Mouse (Mus musculus) neural tube, embryonic 13.5 days (tissue): ENCODE data around the gene Cstb. TPM values are rescaled to one million over a fixed set of nuclear protein-coding genes. Genes with fewer than 3 reads are reported as not detected.
A peak's percentile ranks its signal among the peaks of the same experiment; 100 is the strongest.

ENCODE experiments used
- ATAC-seq: fragments of 200-750 bp; cut with Nextera tagmentation; 2 replicates; pipeline ENCODE4 v1.8.0; 2017; ENCODE audit warnings: low read depth, mild to moderate bottlenecking, moderate TSS enrichment, moderate library complexity
- H3K27ac ChIP-seq: fragments of 300-500 bp; sonication (generic); replicated peaks from 2 replicates; pipeline ENCODE4 v1.5.1; 2015; ENCODE audit warnings: moderate library complexity, mild to moderate bottlenecking, inconsistent platforms
- H3K27me3 ChIP-seq: fragments of 300-500 bp; sonication (generic); 2 replicates; pipeline ENCODE4 v1.6.1; 2015; ENCODE audit warnings: mild to moderate bottlenecking, inconsistent platforms
- H3K36me3 ChIP-seq: fragments of 300-500 bp; sonication (generic); 2 replicates; pipeline ENCODE4 v1.6.1; 2015; ENCODE audit warnings: mild to moderate bottlenecking, inconsistent platforms
- H3K4me1 ChIP-seq: fragments of 300-500 bp; sonication (generic); replicated peaks from 2 replicates; pipeline ENCODE4 v1.6.1; 2015; ENCODE audit warnings: inconsistent platforms
- H3K4me2 ChIP-seq: fragments of 300-500 bp; sonication (generic); 2 replicates; pipeline ENCODE4 v1.6.1; 2015; ENCODE audit warnings: inconsistent platforms, mild to moderate bottlenecking, moderate library complexity
- H3K4me3 ChIP-seq: fragments of 300-500 bp; sonication (generic); 2 replicates; pipeline ENCODE4 v1.5.1; 2015; ENCODE audit warnings: mild to moderate bottlenecking, inconsistent platforms
- H3K9ac ChIP-seq: fragments of 300-500 bp; sonication (generic); 2 replicates; pipeline ENCODE4 v1.6.1; 2015; ENCODE audit warnings: moderate library complexity, mild to moderate bottlenecking, inconsistent platforms
- H3K9me3 ChIP-seq: fragments of 300-500 bp; sonication (generic); 2 replicates; pipeline ENCODE4 v1.6.1; 2016; ENCODE audit warnings: inconsistent platforms
- WGBS: fragments of 180-500 bp; shearing (Covaris S2); methylation state at CpG from one replicate; pipeline ENCODE4 v1.1.7; 2015; 5-methylcytosine and 5-hydroxymethylcytosine counted together
- microRNA-seq: library from miRNA; unstranded; fragments of <30 nt; microRNA quantifications from one replicate; pipeline ENCODE4, GENCODE M21; 2016
- polyA plus RNA-seq: library from polyadenylated mRNA; unstranded; fragments of >200 nt; fragmentation: Nextera tagmentation; extraction: Ambion mirVana; gene quantifications from 2 replicates; pipeline ENCODE4 v1.2.1, GENCODE M21; 2015

Gene Cstb
- polyA plus RNA-seq, 1 experiment from 2014 or later, result 107 TPM

DNA sequence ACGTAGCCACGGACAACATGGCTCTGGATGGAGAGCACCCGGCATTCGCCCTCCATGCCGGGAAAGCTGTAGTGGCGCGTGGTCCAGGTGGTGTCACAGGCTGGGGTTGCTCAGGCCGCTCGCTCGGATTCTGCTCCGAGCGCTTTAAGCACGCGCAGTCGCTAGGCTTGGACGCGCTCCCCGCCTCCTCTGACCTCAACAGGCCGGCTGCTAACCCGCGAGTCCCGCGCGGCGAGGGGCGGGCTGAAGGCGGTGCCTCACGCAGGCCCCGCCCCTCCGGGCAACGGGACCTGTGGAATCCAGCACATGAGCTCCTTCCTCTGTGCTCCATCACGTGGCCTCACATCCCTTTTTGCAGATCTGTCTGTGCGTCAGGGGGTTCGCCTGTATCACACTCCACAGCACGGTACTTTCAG is 39.3 kb downstream of the Cstb start, which contains the start of gene Pdxk:
Gene Pdxk, minus strand, starts transcription at position 184 of the 416 bp plus-strand sequence.
- H3K9ac ChIP-seq, result peak within 1 kb of the TSS; percentile 82
- under 1% methylated on average over 35 of the region's 35 CpGs for WGBS
- H3K4me2 ChIP-seq, result peak within 1 kb of the TSS; percentile 100
- peak; percentile 89 for ATAC-seq
- no peaks in the 10 kb centered on the region for H3K36me3 ChIP-seq
- H3K27me3 ChIP-seq, result peaks cover 10% of the 10 kb centered on the region; the same call in 1 of the 2 replicates
- H3K4me1 ChIP-seq, result peaks cover 23% of the 10 kb centered on the region
- H3K4me3 ChIP-seq, result peak within 1 kb of the TSS; percentile 76
- peak within 1 kb of the TSS; percentile 54 for H3K27ac ChIP-seq
- H3K9me3 ChIP-seq, result no peaks in the 10 kb centered on the region

DNA sequence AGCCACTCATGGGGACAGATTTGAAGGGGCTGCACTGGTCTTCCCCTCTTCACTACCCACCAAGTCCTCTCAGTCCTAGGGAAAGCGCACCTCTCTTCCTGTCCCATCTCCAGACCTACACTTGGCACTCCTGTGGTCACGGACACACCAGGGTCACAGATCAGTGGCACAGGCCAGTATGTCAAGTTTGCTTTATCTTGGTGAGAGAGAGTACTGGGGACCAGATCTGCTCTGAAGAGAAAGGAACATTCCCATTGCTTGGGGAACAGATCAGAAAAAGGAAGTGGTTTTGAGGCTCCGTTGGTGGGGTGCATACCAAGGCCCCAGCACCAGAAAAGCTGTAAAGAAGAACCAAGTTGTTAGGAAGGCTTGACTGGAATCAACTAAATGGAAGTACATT is 40.0 kb downstream of the Cstb start:
- Histone ChIP-seq H3K4me2 (peak overlapping the region; percentile 100), H3K4me1 (peaks cover 20% of the 10 kb centered on the region), H3K4me3 (peak overlapping the region; percentile 76; the same call in 1 of the 2 replicates), H3K9me3 (no peaks in the 10 kb centered on the region), H3K36me3 (no peaks in the 10 kb centered on the region), H3K9ac (no peak overlapping the region), H3K27ac (no peak overlapping the region), H3K27me3 (peaks cover 10% of the 10 kb centered on the region; the same call in 1 of the 2 replicates)
- 0 out of 2 replicates have a peak, but pooled peaks have one; percentile 3 for ATAC-seq
- WGBS, result 82% methylated on average over 3 of the region's 3 CpGs

DNA sequence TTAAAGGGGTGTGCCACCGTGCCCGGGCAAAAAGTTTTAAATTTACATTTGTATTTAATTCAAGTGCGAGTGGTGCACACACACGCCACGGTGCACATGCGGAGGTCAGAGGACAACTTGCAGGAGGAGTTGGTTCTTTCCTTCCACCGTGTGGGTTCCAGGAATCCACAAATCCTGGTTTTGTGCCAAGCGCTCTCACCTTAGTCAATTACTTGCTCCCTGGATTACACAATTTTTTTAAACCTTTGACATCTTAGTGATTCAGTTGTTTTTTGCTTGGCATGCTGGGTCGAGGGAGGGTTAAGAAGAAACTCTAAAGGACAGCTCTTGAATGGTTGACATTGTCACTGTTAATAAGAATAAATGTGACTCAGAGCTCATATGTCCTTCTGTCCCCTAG is 41.2 kb downstream of the Cstb start:
- Histone ChIP-seq H3K9me3 (no peaks in the 10 kb centered on the region), H3K4me1 (peaks cover 28% of the 10 kb centered on the region), H3K4me3 (no peak overlapping the region), H3K27ac (no peak overlapping the region), H3K36me3 (no peaks in the 10 kb centered on the region), H3K4me2 (no peak overlapping the region), H3K27me3 (peaks cover 10% of the 10 kb centered on the region; the same call in 1 of the 2 replicates), H3K9ac (no peak overlapping the region)
- no peak for ATAC-seq
- WGBS, result 87% methylated on average over 9 of the region's 9 CpGs

DNA sequence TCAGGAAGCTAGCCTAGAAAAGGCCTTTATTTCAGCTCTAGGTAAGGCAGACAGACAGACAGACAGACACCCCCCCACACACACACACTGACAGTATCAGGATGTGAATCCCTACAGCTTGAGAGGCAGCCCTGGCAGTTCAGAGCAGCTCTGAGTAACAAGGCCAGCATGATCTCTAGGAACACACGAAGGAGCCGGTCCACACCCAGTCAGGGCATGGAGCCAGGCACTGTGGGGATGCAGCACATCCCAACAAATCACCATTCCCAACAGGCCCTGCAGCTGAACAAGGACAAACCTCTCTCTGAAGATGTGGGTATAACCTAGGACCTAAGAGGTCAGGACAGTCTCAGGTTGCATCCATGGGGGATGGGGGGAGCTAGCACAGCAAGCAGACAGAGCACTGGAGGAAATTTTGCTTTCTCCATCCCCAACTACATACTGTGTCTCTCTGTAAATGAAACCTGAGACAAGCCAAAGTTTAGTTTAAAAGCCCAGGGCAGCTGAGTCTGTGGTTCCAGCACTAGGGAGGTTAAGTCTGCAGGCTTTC is 42.4 kb downstream of the Cstb start:
- no peaks in the 10 kb centered on the region for H3K36me3 ChIP-seq
- 49% methylated on average over 2 of the region's 2 CpGs for WGBS
- no peak for ATAC-seq

DNA sequence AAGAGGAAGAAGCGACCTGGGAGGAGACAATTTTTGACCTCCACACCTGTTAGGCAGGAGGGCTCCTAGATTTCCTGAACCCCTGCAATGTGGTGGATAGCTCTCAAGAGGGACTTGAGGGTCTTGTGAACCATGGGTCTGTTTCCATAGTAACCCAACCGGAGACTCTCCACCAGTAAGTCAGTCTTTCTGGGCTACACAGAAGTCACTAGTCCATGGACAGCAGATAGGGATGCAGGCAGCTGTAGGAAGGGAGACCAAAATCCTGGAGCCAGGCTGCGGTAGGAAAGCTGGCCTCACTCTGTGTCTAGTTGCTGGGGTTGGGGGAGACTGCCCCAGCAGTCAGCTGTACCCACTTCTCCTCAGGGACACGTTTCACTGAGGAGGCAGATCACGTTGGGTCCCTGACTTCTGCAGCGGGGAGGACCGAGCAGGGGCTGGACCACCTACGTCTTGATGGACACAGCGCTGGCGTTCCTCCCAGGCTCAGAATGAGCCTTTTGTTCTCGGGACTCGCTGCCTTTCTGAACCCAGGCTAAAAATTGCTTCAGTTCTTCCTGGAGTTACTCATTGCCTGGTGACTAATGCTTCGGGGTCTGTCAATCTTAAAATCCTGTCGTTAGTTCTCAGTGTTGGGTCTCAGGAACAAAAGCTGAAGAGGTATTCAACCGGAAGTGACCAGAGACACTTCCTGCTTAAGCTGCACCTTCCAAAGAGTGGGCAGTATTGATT is 45.3 kb downstream of the Cstb start:
- Histone ChIP-seq H3K4me3 (no peak overlapping the region), H3K36me3 (no peaks in the 10 kb centered on the region), H3K9ac (peak overlapping the region; percentile 27; the same call in 1 of the 2 replicates), H3K4me2 (peak overlapping the region; percentile 33), H3K27me3 (no peaks in the 10 kb centered on the region), H3K9me3 (no peaks in the 10 kb centered on the region), H3K4me1 (peaks cover 8% of the 10 kb centered on the region; the same call in 1 of the 2 replicates), H3K27ac (no peak overlapping the region; the same call in 1 of the 2 replicates)
- WGBS, result 25% methylated on average over 15 of the region's 15 CpGs
- peak; percentile 20; the same call in 1 of the 2 replicates for ATAC-seq

More for the DNA sequence above, 42.4 kb downstream of the Cstb start:
- Histone ChIP-seq H3K4me3 (no peak overlapping the region), H3K27me3 (peaks cover 9% of the 10 kb centered on the region; the same call in 1 of the 2 replicates), H3K9ac (no peak overlapping the region), H3K4me2 (no peak overlapping the region), H3K9me3 (no peaks in the 10 kb centered on the region), H3K4me1 (peaks cover 28% of the 10 kb centered on the region), H3K27ac (no peak overlapping the region)

DNA sequence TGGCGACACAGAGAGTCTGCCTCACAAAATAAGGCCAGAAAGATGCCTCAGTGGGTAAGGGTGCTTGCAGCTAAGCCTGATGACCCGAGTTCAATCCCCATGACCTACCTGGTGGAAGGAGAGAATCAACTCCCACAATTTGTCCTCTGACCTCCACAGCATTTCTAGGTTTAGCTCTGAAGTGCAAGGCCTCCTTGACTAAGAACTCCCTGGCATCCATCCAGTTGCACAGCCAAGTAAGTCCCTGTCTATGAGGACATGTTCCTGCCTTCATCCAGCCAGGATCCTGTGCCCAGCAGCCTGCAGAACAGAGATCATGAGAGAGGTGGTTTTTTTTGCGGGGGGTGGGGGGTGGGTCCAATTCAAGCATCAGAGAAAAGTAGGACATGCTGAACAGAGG is 46.6 kb downstream of the Cstb start:
- no peaks in the 10 kb centered on the region for H3K9me3 ChIP-seq
- H3K36me3 ChIP-seq, result no peaks in the 10 kb centered on the region
- H3K27ac ChIP-seq, result no peak overlapping the region
- H3K4me3 ChIP-seq, result no peak overlapping the region
- WGBS, result 80% methylated on average over 3 of the region's 3 CpGs
- H3K4me1 ChIP-seq, result peaks cover 8% of the 10 kb centered on the region; the same call in 1 of the 2 replicates
- no peaks in the 10 kb centered on the region for H3K27me3 ChIP-seq
- ATAC-seq, result no peak
- no peak overlapping the region for H3K4me2 ChIP-seq
- H3K9ac ChIP-seq, result no peak overlapping the region

DNA sequence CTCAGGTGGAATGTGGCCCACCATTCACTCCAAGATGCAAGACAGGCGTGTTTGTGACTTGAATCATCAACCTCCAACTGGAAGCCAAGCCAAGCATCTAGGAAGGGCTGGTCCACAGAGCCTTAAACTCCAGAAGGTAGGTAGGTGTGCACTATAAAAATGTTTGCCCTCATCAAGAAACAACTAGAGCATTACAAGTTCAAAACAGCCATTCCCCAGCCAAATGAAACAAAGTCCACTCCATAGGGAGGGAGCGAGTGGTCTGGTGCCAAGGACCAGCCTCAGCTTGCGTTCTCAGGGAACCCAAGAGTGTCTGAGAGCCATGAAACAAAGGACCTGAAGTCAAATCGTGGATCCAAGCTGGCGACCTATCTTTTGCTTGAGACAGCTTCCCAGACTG is 48.0 kb downstream of the Cstb start:
- Histone ChIP-seq H3K4me1 (peaks cover 8% of the 10 kb centered on the region; the same call in 1 of the 2 replicates), H3K4me3 (no peak overlapping the region), H3K36me3 (no peaks in the 10 kb centered on the region), H3K9ac (no peak overlapping the region), H3K4me2 (no peak overlapping the region), H3K9me3 (no peaks in the 10 kb centered on the region), H3K27me3 (no peaks in the 10 kb centered on the region), H3K27ac (no peak overlapping the region)
- no peak for ATAC-seq
- WGBS, result 69% methylated on average over 5 of the region's 5 CpGs

DNA sequence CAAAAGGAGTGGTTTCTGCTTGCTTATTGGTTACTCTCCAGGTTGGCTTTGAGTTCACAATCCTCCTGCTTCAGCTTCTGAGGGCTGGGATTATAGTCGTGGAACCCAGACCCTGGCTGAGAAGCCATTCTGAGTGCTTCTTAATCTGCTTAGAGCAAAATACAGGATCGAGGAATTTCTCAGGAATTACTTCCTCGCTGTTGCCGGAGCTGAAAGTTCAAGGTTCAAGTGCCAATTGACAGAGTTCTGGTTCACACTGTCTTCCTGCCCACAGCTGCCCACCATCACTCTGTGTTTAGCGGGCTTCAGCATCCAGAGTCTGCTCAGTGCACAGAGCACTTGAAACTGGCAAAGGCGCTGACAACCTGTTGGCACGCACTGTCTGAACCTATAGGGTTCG is 49.3 kb downstream of the Cstb start:
- H3K36me3 ChIP-seq, result no peaks in the 10 kb centered on the region
- H3K9me3 ChIP-seq, result no peaks in the 10 kb centered on the region
- no peak overlapping the region for H3K9ac ChIP-seq
- peaks cover 8% of the 10 kb centered on the region; the same call in 1 of the 2 replicates for H3K4me1 ChIP-seq
- no peaks in the 10 kb centered on the region for H3K27me3 ChIP-seq
- H3K4me2 ChIP-seq, result no peak overlapping the region
- no peak for ATAC-seq
- no peak overlapping the region for H3K4me3 ChIP-seq
- no peak overlapping the region for H3K27ac ChIP-seq
- WGBS, result 79% methylated on average over 8 of the region's 8 CpGs

DNA sequence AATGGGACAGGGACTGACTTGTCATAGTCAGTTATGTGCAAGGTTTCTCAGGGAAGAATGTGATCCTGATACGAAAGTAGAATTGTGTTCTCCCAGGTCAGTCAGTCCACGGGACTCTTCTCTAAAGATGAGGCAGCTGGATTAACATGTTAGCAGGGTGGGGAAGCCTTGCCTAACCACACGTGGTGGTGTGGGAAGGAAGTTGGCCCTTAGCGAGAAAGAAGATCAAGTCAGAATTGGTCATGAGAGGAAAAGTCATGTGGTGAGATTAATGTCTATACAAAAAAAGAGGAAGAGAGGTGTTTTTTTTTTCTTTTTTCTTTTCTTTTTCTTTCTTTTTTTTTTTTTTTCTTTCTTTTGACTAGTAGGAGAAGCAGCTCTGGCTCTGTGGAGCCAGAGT is 51.4 kb downstream of the Cstb start:
- ATAC-seq, result no peak

More for the DNA sequence above, 51.4 kb downstream of the Cstb start:
- no peaks in the 10 kb centered on the region for H3K27me3 ChIP-seq
- no peaks in the 10 kb centered on the region for H3K36me3 ChIP-seq
- H3K9me3 ChIP-seq, result no peaks in the 10 kb centered on the region
- no peak overlapping the region for H3K4me3 ChIP-seq
- 68% methylated on average over 4 of the region's 4 CpGs for WGBS
- H3K4me2 ChIP-seq, result no peak overlapping the region
- no peak overlapping the region for H3K9ac ChIP-seq
- H3K27ac ChIP-seq, result no peak overlapping the region
- peaks cover 6% of the 10 kb centered on the region for H3K4me1 ChIP-seq

Small RNAs within 50 kb of the gene (microRNA-seq; reads per million reads assigned to microRNA genes)
- gene Mir6410 (not detected), gene Mir6907 (1.0 reads per million), gene Mir6908 (not detected)

Other genes starting within 250 kb of the Cstb start
- 15.2 and 15.8 TPM in 2 replicates for gene Pwp2, start 240.5 kb upstream of the Cstb start, polyA plus RNA-seq
- 21.1 and 26.0 TPM in 2 replicates for gene Trappc10, start 181.0 kb upstream of the Cstb start, polyA plus RNA-seq
- 59.3 and 64.0 TPM in 2 replicates for gene Agpat3, start 73.2 kb upstream of the Cstb start, polyA plus RNA-seq
- 365 and 462 TPM in 2 replicates for gene Rrp1, start 12.6 kb upstream of the Cstb start, polyA plus RNA-seq
- gene Pdxk, start 39.3 kb downstream of the Cstb start, polyA plus RNA-seq, result 16.1 and 18.6 TPM in 2 replicates
- not detected in 2 replicates for gene Olfr1358, start 91.8 kb downstream of the Cstb start, polyA plus RNA-seq
- gene Ilvbl, start 148.7 kb downstream of the Cstb start, polyA plus RNA-seq, result 52.3 and 54.6 TPM in 2 replicates
- gene Syde1, start 166.3 kb downstream of the Cstb start, polyA plus RNA-seq, result 4.3 and 4.4 TPM in 2 replicates
- gene Olfr1357, start 192.4 kb downstream of the Cstb start, polyA plus RNA-seq, result not detected in 2 replicates